Mouse (Mus musculus): ENCODE measurements around the gene Gm49340.

DNA sequence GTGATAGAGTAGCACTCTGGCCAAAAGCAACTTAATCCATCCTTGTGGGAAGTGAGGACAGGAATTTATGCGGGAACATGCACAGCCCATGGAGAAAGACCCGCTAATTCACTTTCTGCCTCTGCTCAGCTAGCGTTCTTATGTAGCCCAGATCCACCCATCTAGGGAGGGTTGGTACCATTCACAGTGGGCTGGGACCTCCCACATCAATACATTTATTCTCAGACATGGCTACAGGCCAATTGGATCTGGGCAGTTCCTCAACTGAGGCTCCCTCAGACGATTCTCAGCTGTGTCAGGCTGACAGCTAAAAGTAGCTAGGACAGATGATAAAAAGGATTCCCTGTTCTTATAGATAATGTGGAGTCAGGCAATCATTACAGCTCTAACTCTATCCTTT is 2.2 kb upstream of the Gm49340 start:
- TF ChIP-seq EP300 (IDR thresholded peaks at IDR 0.05; ENCODE audit: low read depth) (no peak), CTCF (IDR thresholded peaks at IDR 0.05; ENCODE audit: low read depth) (no peak)

All from liver, postnatal 0 days (tissue).